Mouse (Mus musculus): ENCODE measurements around the gene Plppr2.

The Plppr2 gene

GRCm38 (mm10) chr9:21932445-21933137, 4.2 kb upstream of the Plppr2 start:
- peak; percentile 36 for DNase-seq

DNA sequence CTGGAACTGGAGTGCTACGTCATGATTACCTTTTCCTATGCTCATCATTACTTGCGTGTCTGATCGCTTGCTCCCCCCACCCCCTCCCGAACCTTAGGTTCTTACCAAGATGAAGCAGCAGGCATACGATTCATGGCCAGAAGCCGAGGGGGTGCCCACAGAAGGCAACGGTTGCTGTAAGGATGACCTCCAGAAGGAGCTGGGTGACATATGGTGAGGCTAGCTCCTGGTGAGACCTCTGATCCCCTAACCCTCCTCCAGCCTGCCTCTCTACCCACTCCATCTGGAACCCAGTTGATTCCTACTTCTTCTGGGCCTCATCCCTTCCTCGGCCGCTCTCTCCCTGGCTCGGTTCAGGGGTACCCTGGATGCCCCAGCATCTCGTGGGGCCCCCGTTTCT, 2.8 kb upstream of the Plppr2 start:
- DNase-seq, result peak; percentile 67

DNA sequence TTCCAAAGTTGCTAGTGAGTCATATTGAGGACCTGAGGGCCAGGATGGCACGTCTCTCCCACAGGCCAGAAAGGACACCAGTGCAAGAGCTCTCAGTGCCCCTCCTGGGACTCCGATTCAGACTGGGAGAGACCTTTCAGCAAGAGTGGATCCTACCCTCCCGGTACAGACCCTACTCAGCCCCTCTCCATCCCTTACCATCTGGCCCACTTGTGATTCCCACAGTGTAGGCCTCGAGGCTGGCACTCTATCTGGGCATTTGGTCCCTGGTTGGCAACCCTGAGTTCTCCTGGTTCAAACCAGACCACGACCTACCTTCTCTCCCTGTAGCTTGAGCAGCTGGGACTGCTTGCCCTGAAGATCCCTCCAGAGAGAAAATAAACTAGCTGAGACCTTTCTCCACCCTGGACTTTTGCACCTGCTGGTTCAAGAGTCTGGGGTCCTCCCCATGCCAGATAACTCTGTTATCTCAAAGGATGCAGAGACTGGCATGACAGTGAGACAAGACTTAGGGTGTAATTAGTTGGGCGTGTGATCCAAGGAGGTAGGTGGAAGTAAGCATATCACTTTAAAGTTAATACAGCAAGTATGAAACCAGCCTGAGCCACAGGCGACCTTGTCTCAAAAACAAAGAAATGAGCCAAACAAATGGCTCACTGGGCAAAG, 1.2 kb upstream of the Plppr2 start:
- DNase-seq, result peak; percentile 59

DNA sequence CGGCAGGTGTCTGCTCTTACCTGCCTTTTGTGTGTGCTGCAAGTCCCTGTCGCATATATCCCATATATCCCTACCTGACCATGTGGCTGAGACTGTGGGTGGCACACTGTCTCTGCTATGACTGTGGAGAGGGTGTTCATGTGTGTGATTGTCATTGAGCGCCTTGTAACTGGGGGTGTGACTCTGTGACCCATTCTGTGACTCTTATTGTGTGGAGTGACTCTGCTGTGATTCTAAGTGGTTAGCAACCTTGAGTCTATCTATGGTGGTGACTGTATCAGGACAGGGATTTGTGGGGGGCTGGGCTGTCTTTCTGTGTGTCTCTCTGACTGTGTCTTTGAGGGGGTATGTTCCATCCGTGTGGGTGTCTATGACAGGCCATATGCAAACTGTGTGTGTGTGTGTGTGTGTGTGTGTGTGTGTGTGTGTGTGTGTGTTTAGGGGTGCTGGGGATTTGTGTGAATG, 910 bp downstream of the Plppr2 start:
- DNase-seq, result no peak

GRCm38 (mm10) chr9:21938234-21938855, 1.5 kb downstream of the Plppr2 start:
- DNase-seq, result peak; percentile 57

DNA sequence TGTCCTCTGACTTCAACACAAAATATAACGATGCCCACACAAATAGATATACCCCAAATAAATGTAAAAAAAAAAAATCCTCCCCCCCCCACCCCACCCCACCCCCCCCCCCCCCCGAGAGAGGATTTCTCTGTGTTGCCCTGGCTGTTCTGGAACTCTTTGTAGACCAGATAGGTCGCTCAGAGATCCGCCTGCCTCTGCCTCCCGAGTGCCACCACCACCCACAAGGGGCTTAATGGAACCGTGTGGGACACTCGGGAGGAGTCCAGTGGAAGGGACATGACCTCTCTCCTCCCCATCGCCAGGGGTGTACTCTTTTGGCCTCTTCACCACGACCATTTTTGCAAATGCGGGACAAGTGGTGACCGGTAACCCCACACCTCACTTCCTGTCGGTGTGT, 6.2 kb downstream of the Plppr2 start:
- no peak for DNase-seq

- no peak for DNase-seq
Measured at GRCm38 (mm10) chr9:21943638-21944037, 6.8 kb downstream of the Plppr2 start.

DNA sequence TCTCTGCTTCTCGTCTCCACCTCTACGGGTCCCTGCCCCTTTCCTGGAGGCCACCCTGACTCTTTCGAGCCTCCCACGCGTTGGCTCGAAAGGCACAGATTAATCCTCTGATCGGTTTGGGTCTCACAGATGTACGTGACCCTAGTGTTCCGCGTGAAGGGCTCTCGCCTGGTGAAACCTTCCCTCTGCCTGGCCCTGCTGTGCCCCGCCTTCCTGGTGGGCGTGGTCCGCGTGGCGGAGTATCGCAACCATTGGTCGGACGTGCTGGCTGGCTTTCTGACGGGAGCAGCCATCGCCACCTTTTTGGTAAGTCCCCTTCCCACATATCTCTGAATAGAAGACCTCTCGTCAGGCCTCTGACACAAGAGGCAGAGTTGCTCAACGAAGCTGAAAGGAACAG, 7.4 kb downstream of the Plppr2 start:
- DNase-seq, result no peak

GRCm38 (mm10) chr9:21947540-21948130, 10.8 kb downstream of the Plppr2 start:
- peak; percentile 45 for DNase-seq

- no peak for DNase-seq
Measured at GRCm38 (mm10) chr9:21948146-21948545, 11.3 kb downstream of the Plppr2 start.

DNA sequence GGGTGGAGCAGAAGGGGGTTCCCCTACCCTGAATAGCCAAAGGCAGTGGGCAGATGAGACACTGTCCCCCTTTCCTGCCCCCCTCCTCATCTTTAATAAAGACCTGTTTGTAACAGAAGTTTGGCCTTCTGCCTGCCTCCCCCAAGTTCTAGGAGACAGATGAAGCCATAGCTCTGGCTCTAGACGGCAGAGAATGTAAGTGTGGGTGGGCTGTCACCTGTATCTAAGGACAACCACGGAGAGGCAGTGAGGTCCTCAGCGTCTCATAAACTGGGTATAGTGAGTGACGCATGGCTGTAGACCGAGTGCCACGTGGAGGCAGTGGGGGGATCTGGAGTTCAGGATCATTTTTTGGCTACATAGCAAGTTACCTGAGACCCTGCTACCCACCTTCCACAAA, 12.0 kb downstream of the Plppr2 start:
- DNase-seq, result no peak

DNA sequence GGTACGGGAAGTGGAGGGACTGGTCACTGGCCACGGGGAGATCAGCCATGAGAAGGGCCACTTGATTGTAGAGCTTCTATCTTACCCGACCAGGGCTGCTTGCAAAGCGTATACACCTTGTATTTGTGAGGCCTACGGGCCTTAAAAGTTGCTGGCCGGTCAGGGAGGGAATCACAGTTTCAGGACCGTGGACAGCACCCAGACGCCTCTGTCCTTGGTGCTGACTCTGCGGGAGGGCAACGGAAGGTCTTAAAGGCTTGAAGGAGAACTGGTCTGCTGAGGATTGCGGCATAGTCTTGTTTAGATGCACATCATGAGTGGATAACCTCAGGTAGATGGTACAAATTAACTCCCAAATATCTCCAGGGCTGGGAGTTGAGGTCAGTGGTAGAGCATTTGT, 13.5 kb downstream of the Plppr2 start:
- no peak for DNase-seq

DNA sequence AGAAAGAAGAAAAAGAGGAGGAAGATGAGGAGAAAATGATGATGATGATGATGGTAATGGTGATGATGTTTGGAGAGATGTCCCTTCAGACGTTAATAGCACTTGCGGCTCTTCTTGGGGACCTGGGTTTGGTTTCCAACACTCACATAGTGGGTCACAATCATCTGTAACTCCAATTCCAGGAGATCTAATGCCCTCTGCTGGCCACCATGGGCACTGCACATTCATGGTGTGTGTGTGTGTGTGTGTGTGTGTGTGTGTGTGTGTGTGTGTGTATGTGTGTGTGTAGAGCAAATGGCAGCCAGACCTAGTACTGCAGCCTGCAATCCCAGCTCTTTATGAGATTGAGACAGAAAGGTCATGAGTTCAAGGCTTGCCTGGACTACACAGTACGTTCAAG, 15.1 kb downstream of the Plppr2 start:
- no peak for DNase-seq

DNA sequence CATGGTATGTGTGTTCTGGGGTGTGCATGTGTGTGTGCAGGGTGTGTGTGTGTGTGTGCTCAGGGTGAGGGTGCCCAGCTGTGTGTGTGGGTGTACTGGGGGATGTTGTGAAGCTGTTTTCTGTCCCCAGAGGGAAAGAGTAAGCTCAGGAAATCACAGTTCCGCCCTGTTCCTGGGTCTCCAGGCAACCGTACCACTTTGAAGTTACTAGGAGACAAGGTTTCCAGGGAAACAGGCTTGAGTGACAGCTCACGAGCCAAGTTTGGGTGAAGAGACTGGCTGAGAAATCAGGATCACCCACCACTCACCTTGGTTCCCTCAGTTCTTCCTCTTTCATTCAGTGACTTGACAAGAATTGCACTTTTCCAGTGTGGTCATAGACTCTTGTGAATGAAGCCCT, 16.8 kb downstream of the Plppr2 start:
- no peak for DNase-seq

- peak; percentile 53 for DNase-seq
Measured at GRCm38 (mm10) chr9:21954635-21955034, 17.8 kb downstream of the Plppr2 start.

DNA sequence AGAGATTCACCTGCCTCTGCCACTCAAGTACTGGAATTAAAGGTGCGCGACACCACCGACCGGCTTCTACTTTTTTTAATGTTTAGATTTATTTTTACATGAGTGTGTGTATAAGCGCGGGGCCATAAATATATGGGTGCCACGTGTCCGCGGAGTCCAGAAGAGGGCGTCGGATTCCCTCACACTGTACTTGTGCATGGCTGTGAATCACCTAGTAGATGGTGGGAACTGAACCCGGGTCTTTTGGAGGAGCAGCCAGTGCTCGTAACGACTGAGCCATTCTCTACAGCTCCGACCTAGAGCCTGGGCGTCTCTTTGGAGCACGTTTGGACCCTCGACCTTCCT, 18.4 kb downstream of the Plppr2 start:
- no peak for DNase-seq

GRCm38 (mm10) chr9:21955570-21956281, 18.9 kb downstream of the Plppr2 start, which contains the start of gene Swsap1:
Gene Swsap1 (plus strand): TSS chr9:21955755.
- DNase-seq, result peak; percentile 98

- DNase-seq, result peak; percentile 44
Measured at GRCm38 (mm10) chr9:21958372-21958771, 21.5 kb downstream of the Plppr2 start.

DNA sequence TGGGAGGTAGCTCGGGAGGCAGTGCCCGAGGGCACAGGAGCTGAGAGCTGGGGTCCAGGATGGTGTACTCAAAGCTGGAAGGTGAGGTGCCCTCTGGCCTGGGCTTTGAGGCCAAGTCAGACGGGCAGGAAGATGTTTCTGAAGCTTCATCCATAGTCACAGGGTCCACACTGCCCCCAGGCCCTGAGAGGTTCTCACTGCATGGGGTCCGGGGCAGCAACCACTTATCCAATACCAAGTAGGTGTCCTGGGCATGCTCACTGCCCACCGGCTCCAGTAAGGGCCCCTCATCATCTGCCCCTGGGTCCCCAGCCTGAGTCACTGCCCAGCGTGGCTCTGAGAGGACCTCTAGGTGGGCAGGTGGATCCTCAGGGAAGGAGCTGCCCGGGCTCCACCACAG, 22.4 kb downstream of the Plppr2 start:
- DNase-seq, result peak; percentile 53

GRCm38 (mm10) chr9:21960135-21960534, 23.3 kb downstream of the Plppr2 start:
- no peak for DNase-seq

DNA sequence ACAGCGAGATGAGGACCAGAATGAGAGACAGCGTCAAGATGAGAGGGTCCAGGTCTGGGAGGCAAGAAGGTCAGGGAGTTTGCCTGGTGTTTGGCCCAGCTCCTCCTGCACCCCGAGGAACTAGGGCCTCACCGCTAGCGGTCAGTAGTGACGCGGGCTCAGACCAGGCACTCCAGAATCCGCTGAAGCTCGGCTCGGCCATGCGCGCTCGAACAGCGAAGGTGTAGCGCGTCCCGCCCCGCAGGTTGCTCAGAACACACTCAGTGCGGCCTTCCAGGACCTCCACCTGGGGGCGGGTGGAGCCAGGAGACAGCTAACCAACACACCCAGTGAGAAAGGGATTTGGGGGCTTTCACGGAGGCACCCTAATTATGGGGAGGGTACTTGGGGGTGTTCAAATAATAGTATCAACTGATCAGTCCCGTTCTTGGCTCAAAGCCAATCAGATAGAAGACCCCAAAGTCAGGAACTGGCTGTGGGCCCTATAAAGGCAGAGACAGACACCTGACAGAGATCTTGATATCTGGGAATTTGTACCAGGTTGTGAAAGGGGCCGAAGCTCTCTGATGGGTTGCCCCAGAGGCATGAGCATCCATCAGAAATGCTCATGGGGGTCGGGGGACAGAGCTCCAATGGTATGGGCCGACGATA, 23.9 kb downstream of the Plppr2 start:
- no peak for DNase-seq

DNA sequence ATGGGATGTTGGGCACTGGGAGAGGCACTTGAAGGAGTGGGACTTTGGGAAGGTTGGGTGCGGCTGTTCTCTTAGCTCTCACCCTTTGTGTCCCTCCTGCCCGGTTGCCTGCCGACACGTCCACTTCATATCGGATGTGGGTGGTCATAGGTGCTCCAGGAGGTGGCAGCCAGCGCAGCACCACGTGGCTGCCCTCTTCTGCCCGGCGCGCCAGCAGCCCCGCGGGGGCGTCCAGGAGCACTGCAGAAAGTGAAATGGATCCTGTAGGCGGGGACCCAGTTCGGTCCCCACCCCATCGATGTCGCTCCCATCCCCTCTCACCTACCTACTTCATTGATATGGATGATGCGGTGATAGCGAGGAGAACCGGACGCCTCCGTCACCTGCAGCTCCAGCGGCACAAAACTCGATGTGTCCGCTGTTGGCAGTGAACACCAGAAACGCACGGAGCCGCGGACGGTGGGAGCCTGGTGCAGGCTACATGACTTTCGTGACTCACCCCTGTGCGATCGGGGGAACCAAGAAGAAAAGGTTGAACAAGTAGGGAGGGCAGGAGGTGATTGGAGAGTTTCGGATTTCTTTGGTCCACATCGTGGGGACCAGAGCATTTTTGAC, 24.6 kb downstream of the Plppr2 start:
- no peak for DNase-seq
